Mouse (Mus musculus): Measurements from ENCODE around the gene 1700030K09Rik. TPM values are rescaled to one million over a fixed set of nuclear protein-coding genes. Genes with fewer than 3 reads are reported as not detected.

1700030K09Rik gene
- polyA plus RNA-seq (2014; fragmentation: Illumina TruSeq; extraction: RNeasy Lipid Tissue Mini Kit (QIAGEN cat#74804); ENCODE audit: low replicate concordance), result 0.37 TPM

GRCm38 (mm10) chr8:72443338-72443993 lies at the start of gene 1700030K09Rik, which contains the start of gene Calr3:
Gene 1700030K09Rik, plus strand, starts transcription at chr8:72443880.
Gene Calr3, minus strand, starts transcription at chr8:72443870.

GRCm38 (mm10) chr8:72421362-72422335 lies 22.0 kb upstream of the 1700030K09Rik start, which contains the start of gene Eps15l1:
Gene Eps15l1, minus strand, starts transcription at chr8:72421460.

GRCm38 (mm10) chr8:72474826-72475546 lies 31.3 kb downstream of the 1700030K09Rik start, which contains the start of gene Cherp:
Gene Cherp, minus strand, starts transcription at chr8:72475226.

GRCm38 (mm10) chr8:72491680-72492621 lies 48.3 kb downstream of the 1700030K09Rik start, which contains the start of gene Slc35e1:
Gene Slc35e1, minus strand, starts transcription at chr8:72492614.

Other genes with a start within 250 kb of the 1700030K09Rik start
- 0.19 TPM for gene Cib3, start 231.0 kb upstream of the 1700030K09Rik start, polyA plus RNA-seq (2014; fragmentation: Illumina TruSeq; extraction: RNeasy Lipid Tissue Mini Kit (QIAGEN cat#74804); ENCODE audit: low replicate concordance)
- not detected for gene Gm11034, start 230.2 kb upstream of the 1700030K09Rik start, polyA plus RNA-seq (2014; fragmentation: Illumina TruSeq; extraction: RNeasy Lipid Tissue Mini Kit (QIAGEN cat#74804); ENCODE audit: low replicate concordance)
- 52.0 TPM for gene Fam32a, start 224.2 kb upstream of the 1700030K09Rik start, polyA plus RNA-seq (2014; fragmentation: Illumina TruSeq; extraction: RNeasy Lipid Tissue Mini Kit (QIAGEN cat#74804); ENCODE audit: low replicate concordance)
- 7.0 TPM for gene Ap1m1, start 203.9 kb upstream of the 1700030K09Rik start, polyA plus RNA-seq (2014; fragmentation: Illumina TruSeq; extraction: RNeasy Lipid Tissue Mini Kit (QIAGEN cat#74804); ENCODE audit: low replicate concordance)
- gene Gm10282, start 138.6 kb upstream of the 1700030K09Rik start, polyA plus RNA-seq (2014; fragmentation: Illumina TruSeq; extraction: RNeasy Lipid Tissue Mini Kit (QIAGEN cat#74804); ENCODE audit: low replicate concordance), result 0.67 TPM
- 4.8 TPM for gene Klf2, start 124.8 kb upstream of the 1700030K09Rik start, polyA plus RNA-seq (2014; fragmentation: Illumina TruSeq; extraction: RNeasy Lipid Tissue Mini Kit (QIAGEN cat#74804); ENCODE audit: low replicate concordance)
- 33.9 TPM for gene Eps15l1, start 22.4 kb upstream of the 1700030K09Rik start, polyA plus RNA-seq (2014; fragmentation: Illumina TruSeq; extraction: RNeasy Lipid Tissue Mini Kit (QIAGEN cat#74804); ENCODE audit: low replicate concordance)
- gene Calr3, start within 50 bp of the 1700030K09Rik start, polyA plus RNA-seq (2014; fragmentation: Illumina TruSeq; extraction: RNeasy Lipid Tissue Mini Kit (QIAGEN cat#74804); ENCODE audit: low replicate concordance), result not detected
- gene Cherp, start 31.3 kb downstream of the 1700030K09Rik start, polyA plus RNA-seq (2014; fragmentation: Illumina TruSeq; extraction: RNeasy Lipid Tissue Mini Kit (QIAGEN cat#74804); ENCODE audit: low replicate concordance), result 4.2 TPM
- 47.7 TPM for gene Slc35e1, start 48.7 kb downstream of the 1700030K09Rik start, polyA plus RNA-seq (2014; fragmentation: Illumina TruSeq; extraction: RNeasy Lipid Tissue Mini Kit (QIAGEN cat#74804); ENCODE audit: low replicate concordance)
- gene Med26, start 104.4 kb downstream of the 1700030K09Rik start, polyA plus RNA-seq (2014; fragmentation: Illumina TruSeq; extraction: RNeasy Lipid Tissue Mini Kit (QIAGEN cat#74804); ENCODE audit: low replicate concordance), result 1.1 TPM
- gene Smim7, start 127.2 kb downstream of the 1700030K09Rik start, polyA plus RNA-seq (2014; fragmentation: Illumina TruSeq; extraction: RNeasy Lipid Tissue Mini Kit (QIAGEN cat#74804); ENCODE audit: low replicate concordance), result 31.6 TPM
- 0.45 TPM for gene Tmem38a, start 128.2 kb downstream of the 1700030K09Rik start, polyA plus RNA-seq (2014; fragmentation: Illumina TruSeq; extraction: RNeasy Lipid Tissue Mini Kit (QIAGEN cat#74804); ENCODE audit: low replicate concordance)
- gene Nwd1, start 202.8 kb downstream of the 1700030K09Rik start, polyA plus RNA-seq (2014; fragmentation: Illumina TruSeq; extraction: RNeasy Lipid Tissue Mini Kit (QIAGEN cat#74804); ENCODE audit: low replicate concordance), result 0.04 TPM